Mouse (Mus musculus) heart, embryonic 14.5 days (tissue): ENCODE data around the gene Fxyd5. TPM values are rescaled to one million over a fixed set of nuclear protein-coding genes. Genes with fewer than 3 reads are reported as not detected.

Experiments used
- ATAC-seq: fragments of 200-750 bp; cut with Nextera tagmentation; 2 replicates; pipeline ENCODE4 v1.8.0; 2017; ENCODE audit warnings: low read depth, moderate TSS enrichment; ENCODE audit not compliant: insufficient number of reproducible peaks, insufficient read depth, low FRiP score
- H3K27ac ChIP-seq, 2 experiments: fragments of 200-500 bp in 1 of 2; fragments of 300-500 bp in 1 of 2; sonication (generic) in 1 of 2; replicated peaks in 1 of 2; 2 replicates each; pipeline ENCODE4 v1.5.1; 2012 to 2014; ENCODE audit warnings: low read depth in 2 of 2, low read length in 2 of 2, control low read depth in 1 of 2, mild to moderate bottlenecking in 1 of 2, mixed read lengths in 1 of 2; ENCODE audit not compliant: control insufficient read depth in 1 of 2, insufficient read depth in 1 of 2
- H3K27me3 ChIP-seq: fragments of 300-500 bp; sonication (generic); 2 replicates; pipeline ENCODE4 v1.6.1; 2014; ENCODE audit warnings: mild to moderate bottlenecking, low read length, control low read depth; ENCODE audit not compliant: control insufficient read depth, insufficient read depth
- H3K36me3 ChIP-seq: fragments of 300-500 bp; sonication (generic); 2 replicates; pipeline ENCODE4 v1.6.1; 2014; ENCODE audit warnings: mild to moderate bottlenecking, control low read depth, low read length, mixed read lengths; ENCODE audit not compliant: control insufficient read depth, insufficient read depth
- H3K4me1 ChIP-seq, 2 experiments: fragments of 200-500 bp in 1 of 2; fragments of 300-500 bp in 1 of 2; sonication (generic) in 1 of 2; 2 replicates each; pipeline ENCODE4 v1.6.1; 2012 to 2014; ENCODE audit warnings: low read length in 2 of 2, control low read depth in 1 of 2, mixed read lengths in 1 of 2; ENCODE audit not compliant: control insufficient read depth in 2 of 2, insufficient read depth in 2 of 2
- H3K4me2 ChIP-seq: fragments of 300-500 bp; sonication (generic); 2 replicates; pipeline ENCODE4 v1.6.1; 2014; ENCODE audit warnings: mild to moderate bottlenecking, low read length
- H3K4me3 ChIP-seq, 2 experiments: fragments of 200-500 bp in 1 of 2; fragments of 300-500 bp in 1 of 2; sonication (generic) in 1 of 2; 2 replicates each; pipeline ENCODE4 v1.5.1; 2012 to 2014; ENCODE audit warnings: low read length in 2 of 2, mild to moderate bottlenecking in 2 of 2, control low read depth in 1 of 2, low read depth in 1 of 2, moderate library complexity in 1 of 2; ENCODE audit not compliant: control insufficient read depth in 1 of 2, insufficient read depth in 1 of 2
- H3K9ac ChIP-seq: fragments of 300-500 bp; sonication (generic); 2 replicates; pipeline ENCODE4 v1.6.1; 2014; ENCODE audit warnings: mild to moderate bottlenecking, low read length
- H3K9me3 ChIP-seq: fragments of 300-500 bp; sonication (generic); 2 replicates; pipeline ENCODE4 v1.6.1; 2016; ENCODE audit warnings: low read length, control low read depth; ENCODE audit not compliant: control insufficient read depth
- WGBS: fragments of 180-500 bp; shearing (Covaris S2); extraction: QIAGEN DNeasy Blood & Tissue Kit; methylation state at CpG from one replicate; pipeline ENCODE4 v1.1.7; 2014; 5-methylcytosine and 5-hydroxymethylcytosine counted together
- polyA plus RNA-seq: library from polyadenylated mRNA; unstranded; fragments of >200 nt; fragmentation: Nextera tagmentation; extraction: Ambion mirVana; gene quantifications from 2 replicates; pipeline ENCODE4 v1.2.1, GENCODE M21; 2014

The Fxyd5 gene
- polyA plus RNA-seq, 1 experiment from 2014 or later = 36.1 TPM

DNA sequence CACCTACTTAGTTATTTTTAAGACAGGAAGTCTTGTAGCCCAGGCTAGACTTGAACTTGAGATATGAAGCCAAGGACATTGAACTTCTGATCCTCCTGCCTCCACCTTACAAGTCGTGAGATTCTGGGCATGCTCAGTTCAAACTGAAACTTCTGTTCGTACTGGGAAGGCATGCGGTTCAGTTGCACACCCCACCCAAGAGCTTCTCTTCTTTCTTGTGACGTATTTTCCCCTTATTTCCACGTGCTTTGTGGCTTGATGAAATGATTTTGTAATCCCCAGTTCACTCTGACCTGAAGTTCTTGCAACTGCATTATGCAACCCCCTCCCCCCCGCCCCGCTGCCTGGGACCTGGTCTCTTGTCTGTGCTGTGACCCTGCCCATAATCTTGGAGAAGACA, 10.6 kb downstream of the Fxyd5 start:
- H3K4me1 ChIP-seq = peaks cover 0 to 3% of the 10 kb centered on the region in 2 experiments; a peak in 2 of 4 replicates
- H3K4me2 ChIP-seq = no peak overlapping the region
- WGBS = 79% methylated on average over 7 of the region's 7 CpGs

DNA sequence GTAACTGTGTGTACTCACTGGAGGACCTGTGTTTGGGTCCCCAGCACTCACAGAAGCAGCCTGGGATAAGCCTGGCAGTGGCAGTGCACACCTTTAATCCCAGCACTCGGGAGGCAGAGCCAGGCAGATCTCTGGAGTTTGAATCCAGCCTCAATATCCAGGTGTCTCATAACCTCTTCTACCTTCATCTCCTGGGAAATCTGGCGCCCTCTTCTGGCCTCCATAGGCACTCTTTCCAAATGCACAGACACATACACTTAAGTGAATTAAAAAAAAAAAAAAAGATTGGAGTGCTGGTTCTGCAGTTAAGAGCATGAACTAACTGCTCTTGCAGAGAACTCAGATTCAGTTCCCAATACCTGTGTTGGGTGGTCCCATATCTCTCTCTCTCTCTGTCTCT, 11.6 kb downstream of the Fxyd5 start:
- Histone ChIP-seq H3K9me3 (0 out of 2 replicates have a peak, but pooled peaks cover 2% of the 10 kb centered on the region), H3K27ac (no peak overlapping the region), H3K27me3 (no peaks in the 10 kb centered on the region), H3K4me1 (peaks cover 0 to 3% of the 10 kb centered on the region in 2 experiments; a peak in 2 of 4 replicates), H3K4me3 (no peak overlapping the region), H3K9ac (no peak overlapping the region), H3K4me2 (no peak overlapping the region), H3K36me3 (no peaks in the 10 kb centered on the region)
- WGBS = 72% methylated on average over 2 of the region's 2 CpGs
- ATAC-seq = no peak

More for the DNA sequence above, 10.6 kb downstream of the Fxyd5 start:
- no peak overlapping the region for H3K9ac ChIP-seq
- no peak overlapping the region for H3K4me3 ChIP-seq
- no peaks in the 10 kb centered on the region for H3K9me3 ChIP-seq
- no peaks in the 10 kb centered on the region for H3K36me3 ChIP-seq
- no peak overlapping the region for H3K27ac ChIP-seq
- ATAC-seq = no peak
- no peaks in the 10 kb centered on the region for H3K27me3 ChIP-seq

DNA sequence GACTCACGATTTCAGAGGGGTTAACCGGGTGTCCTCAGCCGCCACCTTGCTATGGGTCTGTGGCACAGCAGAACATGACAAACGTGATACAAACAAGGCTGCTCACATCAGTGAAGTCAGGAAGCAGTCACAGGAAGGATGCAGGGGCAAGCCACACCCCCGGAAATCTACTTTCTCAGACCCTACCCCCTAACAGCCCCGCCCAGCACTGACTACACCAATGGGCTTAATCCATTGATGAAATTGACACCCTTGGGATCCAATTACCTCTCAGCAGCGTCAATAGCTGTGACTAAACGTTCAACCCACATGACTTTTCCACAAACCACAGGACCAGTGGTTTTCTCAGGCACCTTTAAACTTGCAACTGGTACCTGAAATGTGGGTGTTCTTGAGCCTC, 13.7 kb downstream of the Fxyd5 start:
- H3K9me3 ChIP-seq = 0 out of 2 replicates have a peak, but pooled peaks cover 2% of the 10 kb centered on the region
- ATAC-seq = no peak
- no peak overlapping the region for H3K4me2 ChIP-seq
- no peak overlapping the region for H3K27ac ChIP-seq
- WGBS = 64% methylated on average over 8 of the region's 8 CpGs
- no peak overlapping the region for H3K9ac ChIP-seq
- no peak overlapping the region for H3K4me3 ChIP-seq
- peaks cover 0 to 1% of the 10 kb centered on the region in 2 experiments; a peak in 2 of 4 replicates for H3K4me1 ChIP-seq
- no peaks in the 10 kb centered on the region for H3K36me3 ChIP-seq
- H3K27me3 ChIP-seq = no peaks in the 10 kb centered on the region

DNA sequence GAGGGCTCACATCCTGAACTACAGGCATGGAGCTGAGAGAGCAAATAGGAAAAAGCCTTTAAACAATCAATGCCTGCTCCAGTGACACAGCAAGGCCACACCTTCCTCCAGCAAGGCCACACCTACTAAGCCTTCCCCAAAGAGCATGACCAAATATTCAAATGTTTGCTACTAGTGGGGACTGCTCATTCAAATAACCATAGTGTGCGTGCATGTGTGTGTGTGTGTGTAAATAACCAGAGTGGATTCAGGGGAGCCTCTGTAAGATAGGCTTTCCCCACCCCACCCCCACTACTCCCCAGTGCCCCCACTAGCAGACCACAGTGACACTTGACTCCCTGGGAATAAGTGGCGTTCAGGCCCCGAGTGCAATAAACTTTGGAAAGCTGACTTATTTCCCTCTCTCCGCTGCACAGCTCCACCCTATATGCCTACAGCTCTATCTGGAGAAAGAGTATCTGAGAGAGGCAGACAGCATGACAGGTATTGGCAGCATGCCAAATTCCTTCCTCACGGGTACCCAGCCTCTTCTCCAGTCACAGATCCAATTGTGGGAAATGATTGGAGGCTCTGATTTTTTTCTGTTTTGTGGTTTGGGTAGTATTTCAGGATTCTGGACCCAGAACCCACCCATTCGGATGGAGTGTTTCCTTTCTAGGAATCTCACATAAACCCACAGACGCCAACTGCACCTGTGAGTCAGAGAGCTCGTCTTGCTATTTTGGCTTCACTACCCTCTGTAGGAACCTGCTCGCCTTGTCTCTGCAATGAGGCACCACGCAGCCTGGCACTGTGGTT, 25.0 kb downstream of the Fxyd5 start:
- Histone ChIP-seq H3K27ac (peak overlapping the region; percentile 40 to 71; a peak in 3 of 4 replicates), H3K4me2 (peak overlapping the region; percentile 43), H3K36me3 (no peaks in the 10 kb centered on the region), H3K4me3 (no peak overlapping the region), H3K27me3 (no peaks in the 10 kb centered on the region), H3K9me3 (no peaks in the 10 kb centered on the region), H3K4me1 (peaks cover 9 to 15% of the 10 kb centered on the region in 2 experiments), H3K9ac (no peak overlapping the region; the same call in 1 of the 2 replicates)
- ATAC-seq = peak; percentile 58
- 27% methylated on average over 10 of the region's 10 CpGs for WGBS

DNA sequence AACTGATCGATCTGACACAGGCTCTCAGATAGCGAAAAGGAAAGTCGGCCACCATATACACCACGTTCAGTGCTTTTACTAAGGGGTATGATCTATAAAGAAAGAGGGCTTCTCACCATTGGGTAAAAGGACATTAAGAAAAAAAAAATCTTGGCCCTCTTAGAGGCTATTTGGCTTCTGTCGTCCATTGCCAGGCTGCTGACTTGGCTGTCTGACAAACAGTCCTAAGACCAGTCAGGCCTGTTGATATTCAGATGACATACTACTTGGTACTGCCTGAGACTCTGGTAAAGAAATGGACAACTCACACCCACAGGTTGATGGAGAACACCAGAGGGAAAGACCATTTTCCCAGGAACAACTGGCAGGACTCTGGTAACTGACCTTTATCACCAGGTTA, 29.3 kb downstream of the Fxyd5 start:
- Histone ChIP-seq H3K4me2 (no peak overlapping the region), H3K4me1 (peaks cover 9 to 15% of the 10 kb centered on the region in 2 experiments), H3K27me3 (no peaks in the 10 kb centered on the region), H3K27ac (no peak overlapping the region), H3K9ac (no peak overlapping the region), H3K36me3 (no peaks in the 10 kb centered on the region), H3K4me3 (no peak overlapping the region), H3K9me3 (no peaks in the 10 kb centered on the region)
- no peak for ATAC-seq
- 86% methylated on average over 5 of the region's 5 CpGs for WGBS

DNA sequence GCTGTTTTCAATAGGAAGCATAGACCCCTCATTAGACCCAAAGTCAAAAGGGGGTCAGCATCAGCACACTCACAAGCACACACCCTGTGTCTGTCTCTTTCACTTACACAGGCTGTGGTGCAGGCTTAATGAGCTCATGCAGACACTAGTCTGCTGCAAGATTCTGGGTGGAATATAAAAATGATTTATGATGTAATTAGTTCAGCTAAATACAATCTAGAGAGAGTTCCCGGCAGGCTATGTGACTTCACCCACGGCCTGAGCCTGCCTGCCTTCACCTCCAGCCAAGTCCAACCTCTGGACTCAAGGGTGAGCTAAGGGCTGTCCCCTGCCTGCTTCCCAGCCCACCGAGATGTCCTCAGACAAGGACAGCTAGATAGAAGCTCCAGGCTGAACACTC, 33.4 kb downstream of the Fxyd5 start:
- Histone ChIP-seq H3K27ac (no peak overlapping the region), H3K9me3 (no peaks in the 10 kb centered on the region)
- ATAC-seq = no peak

DNA sequence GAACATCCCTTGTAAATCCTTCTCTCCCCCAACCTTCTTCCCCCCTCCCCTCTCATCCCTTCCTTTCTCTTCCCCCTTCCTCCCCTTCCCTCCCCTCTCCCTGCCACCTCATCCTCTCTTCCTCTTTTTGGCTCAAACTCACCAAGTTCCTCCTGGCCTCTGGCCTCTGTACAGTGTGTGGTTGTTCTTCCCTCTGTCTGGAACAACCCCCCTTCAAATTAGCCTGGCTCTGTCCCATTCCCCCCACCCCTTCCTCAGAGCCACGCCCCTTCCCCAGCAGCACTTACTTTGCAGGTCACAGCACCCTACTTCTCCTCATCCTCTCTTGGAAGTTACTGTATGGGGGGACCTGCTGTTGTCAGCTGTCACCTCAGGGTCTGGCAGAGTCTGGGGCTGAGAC, 34.1 kb downstream of the Fxyd5 start:
- WGBS = 50% methylated on average over 1 of the region's 1 CpGs
- H3K36me3 ChIP-seq = no peaks in the 10 kb centered on the region
- no peak overlapping the region for H3K9ac ChIP-seq
- H3K9me3 ChIP-seq = no peaks in the 10 kb centered on the region
- no peak overlapping the region for H3K27ac ChIP-seq
- no peaks in the 10 kb centered on the region for H3K27me3 ChIP-seq
- no peak overlapping the region for H3K4me3 ChIP-seq
- H3K4me1 ChIP-seq = no peaks in the 10 kb centered on the region
- H3K4me2 ChIP-seq = no peak overlapping the region
- no peak for ATAC-seq

More for the DNA sequence above, 33.4 kb downstream of the Fxyd5 start:
- H3K4me2 ChIP-seq = no peak overlapping the region
- H3K4me1 ChIP-seq = no peaks in the 10 kb centered on the region
- H3K9ac ChIP-seq = no peak overlapping the region
- H3K4me3 ChIP-seq = no peak overlapping the region
- 61% methylated on average over 3 of the region's 3 CpGs for WGBS
- no peaks in the 10 kb centered on the region for H3K27me3 ChIP-seq
- no peaks in the 10 kb centered on the region for H3K36me3 ChIP-seq
